Mouse (Mus musculus): ENCODE results near the gene Card19. TPM values are rescaled to one million over a fixed set of nuclear protein-coding genes. Genes with fewer than 3 reads are reported as not detected.
A peak's percentile ranks its signal among the peaks of the same experiment; 100 is the strongest.

The Card19 gene
- total RNA-seq, 2 experiments from 2014 or later: 11.1 to 12.9 TPM

- DNase-seq (ENCODE audit: extremely low spot score in 1 of 2, low spot score in 2 of 2): no peak
- intact Hi-C loops (cut with DNase I): no loop called here
These were observed 18.9 kb upstream of the Card19 start for GRCm38 (mm10) chr13:49234711-49235110.

- DNase-seq (ENCODE audit: extremely low spot score in 1 of 2, low spot score in 2 of 2): no peak
- intact Hi-C loops (cut with DNase I): no loop called here
These were observed 18.1 kb upstream of the Card19 start for GRCm38 (mm10) chr13:49233792-49234572.

- no peak for DNase-seq (ENCODE audit: extremely low spot score in 1 of 2, low spot score in 2 of 2)
- intact Hi-C loops (cut with DNase I): no loop called here
These were observed 9.8 kb upstream of the Card19 start for GRCm38 (mm10) chr13:49225633-49226032.

GRCm38 (mm10) chr13:49225159-49225558 lies 9.3 kb upstream of the Card19 start:
- no peak for DNase-seq (ENCODE audit: extremely low spot score in 1 of 2, low spot score in 2 of 2)
- intact Hi-C loops (cut with DNase I): no loop called here

GRCm38 (mm10) chr13:49224729-49225128 lies 8.9 kb upstream of the Card19 start:
- intact Hi-C loops (cut with DNase I): no loop called here
- DNase-seq (ENCODE audit: extremely low spot score in 1 of 2, low spot score in 2 of 2): no peak

GRCm38 (mm10) chr13:49224314-49224713 lies 8.5 kb upstream of the Card19 start:
- no peak for DNase-seq (ENCODE audit: extremely low spot score in 1 of 2, low spot score in 2 of 2)
- intact Hi-C loops (cut with DNase I): no loop called here

GRCm38 (mm10) chr13:49220912-49221311 lies 5.1 kb upstream of the Card19 start:
- DNase-seq (ENCODE audit: extremely low spot score in 1 of 2, low spot score in 2 of 2): no peak
- intact Hi-C loops (cut with DNase I): no loop called here

- no peak for DNase-seq (ENCODE audit: extremely low spot score in 1 of 2, low spot score in 2 of 2)
- intact Hi-C loops (cut with DNase I): no loop called here
These were observed 3.5 kb upstream of the Card19 start for GRCm38 (mm10) chr13:49219367-49219766.

- no peak for DNase-seq (ENCODE audit: extremely low spot score in 1 of 2, low spot score in 2 of 2)
- intact Hi-C loops (cut with DNase I): no loop called here
These were observed 2.8 kb upstream of the Card19 start for GRCm38 (mm10) chr13:49218651-49219050.

GRCm38 (mm10) chr13:49216808-49217561 lies 1.1 kb upstream of the Card19 start:
- DNase-seq (ENCODE audit: extremely low spot score in 1 of 2, low spot score in 2 of 2): no peak
- intact Hi-C loops (cut with DNase I): no loop called here

- intact Hi-C loops (cut with DNase I): no loop called here
- no peak for DNase-seq (ENCODE audit: extremely low spot score in 1 of 2, low spot score in 2 of 2)
These were observed 349 bp upstream of the Card19 start for GRCm38 (mm10) chr13:49216220-49216552.

GRCm38 (mm10) chr13:49215128-49215503 lies 721 bp downstream of the Card19 start:
- intact Hi-C loops (cut with DNase I): no loop called here
- DNase-seq (ENCODE audit: extremely low spot score in 1 of 2, low spot score in 2 of 2): no peak

GRCm38 (mm10) chr13:49214454-49214853 lies 1.4 kb downstream of the Card19 start:
- intact Hi-C loops (cut with DNase I): no loop called here
- DNase-seq (ENCODE audit: extremely low spot score in 1 of 2, low spot score in 2 of 2): no peak

- intact Hi-C loops (cut with DNase I): no loop called here
- no peak for DNase-seq (ENCODE audit: extremely low spot score in 1 of 2, low spot score in 2 of 2)
These were observed 2.3 kb downstream of the Card19 start for GRCm38 (mm10) chr13:49213531-49213932.

GRCm38 (mm10) chr13:49212711-49213500 lies 2.9 kb downstream of the Card19 start:
- intact Hi-C loops (cut with DNase I): no loop called here
- no peak for DNase-seq (ENCODE audit: extremely low spot score in 1 of 2, low spot score in 2 of 2)

GRCm38 (mm10) chr13:49209306-49209705 lies 6.5 kb downstream of the Card19 start:
- no peak for DNase-seq (ENCODE audit: extremely low spot score in 1 of 2, low spot score in 2 of 2)
- intact Hi-C loops (cut with DNase I): no loop called here

GRCm38 (mm10) chr13:49206341-49206740 lies 9.5 kb downstream of the Card19 start:
- DNase-seq (ENCODE audit: extremely low spot score in 1 of 2, low spot score in 2 of 2): no peak
- intact Hi-C loops (cut with DNase I): no loop called here

GRCm38 (mm10) chr13:49205381-49205998 lies 10.3 kb downstream of the Card19 start:
- intact Hi-C loops (cut with DNase I): no loop called here

GRCm38 (mm10) chr13:49202556-49202955 lies 13.3 kb downstream of the Card19 start:
- no peak for DNase-seq (ENCODE audit: extremely low spot score in 1 of 2, low spot score in 2 of 2)
- intact Hi-C loops (cut with DNase I): no loop called here

More at GRCm38 (mm10) chr13:49205381-49205998, 10.3 kb downstream of the Card19 start:
- peak; percentile 75 to 89 for DNase-seq (ENCODE audit: extremely low spot score in 1 of 2, low spot score in 2 of 2)
